Comparison of ENCODE assay signal across 9 mouse cellular contexts in genomic region chr6:126768957-126769665, GRCm38 (mm10). TPM values are rescaled to one million over a fixed set of nuclear protein-coding genes. Genes with fewer than 3 reads are reported as not detected.
DNase-seq lines count a peak whose midpoint lies in the region; ATAC-seq and TF ChIP-seq lines count a peak whose summit lies in the region.
"Had no signal": no experiment of that assay in that cellular context is flagged by ENCODE, and none has a peak within 500 bp of the region (broad histone marks: within the 10 kb centered on the region; RNA-seq: fewer than 3 reads in every experiment).

No protein-coding gene starts in this region.

- H3K27ac ChIP-seq in left cerebral cortex, adult 2 months = peak overlapping the region; percentile 59
- peak overlapping the region; percentile 71; the same call in 1 of the 2 replicates for H3K27ac ChIP-seq in forebrain, embryonic 15.5 days (replicated peaks)
- no peak overlapping the region for H3K27ac ChIP-seq in liver, embryonic 12.5 days
- H3K27ac ChIP-seq: embryonic facial prominence, embryonic 15.5 days had no signal

- WGBS in forebrain, embryonic 15.5 days = 46% methylated on average over 11 of the region's 11 CpGs
- WGBS in liver, embryonic 12.5 days (ENCODE audit: insufficient replicate concordance) = 53% methylated on average over 11 of the region's 11 CpGs

- no peak for TF ChIP-seq CTCF in left cerebral cortex, adult 2 months (IDR thresholded peaks at IDR 0.05)

- intact Hi-C loops in left cerebral cortex, adult 2 months (cut with DNase I) = no loop called here

- H3K9me3 ChIP-seq in forebrain, embryonic 15.5 days = no peaks in the 10 kb centered on the region
- no peaks in the 10 kb centered on the region for H3K9me3 ChIP-seq in liver, embryonic 12.5 days (replicated peaks)
- H3K9me3 ChIP-seq: embryonic facial prominence, embryonic 15.5 days had no signal

- H3K9ac ChIP-seq in forebrain, embryonic 15.5 days (replicated peaks) = no peak overlapping the region
- H3K9ac ChIP-seq in liver, embryonic 12.5 days = no peak overlapping the region
- H3K9ac ChIP-seq: embryonic facial prominence, embryonic 15.5 days had no signal

- no peaks in the 10 kb centered on the region for H3K36me3 ChIP-seq in forebrain, embryonic 15.5 days
- H3K36me3 ChIP-seq in liver, embryonic 12.5 days = no peaks in the 10 kb centered on the region
- H3K36me3 ChIP-seq: embryonic facial prominence, embryonic 15.5 days had no signal

- H3K4me2 ChIP-seq in forebrain, embryonic 15.5 days (replicated peaks) = no peak overlapping the region
- no peak overlapping the region for H3K4me2 ChIP-seq in liver, embryonic 12.5 days
- H3K4me2 ChIP-seq: embryonic facial prominence, embryonic 15.5 days had no signal

- peaks cover 27% of the 10 kb centered on the region for H3K4me1 ChIP-seq in forebrain, embryonic 15.5 days
- no peaks in the 10 kb centered on the region for H3K4me1 ChIP-seq in liver, embryonic 12.5 days
- H3K4me1 ChIP-seq: embryonic facial prominence, embryonic 15.5 days had no signal

- DNase-seq in left cerebral cortex, adult 2 months (ENCODE audit: extremely low spot score in 1 of 2, low spot score in 2 of 2) = no peak
- DNase-seq in left cerebral cortex, adult 8-10 months (ENCODE audit: low spot score in 2 of 2) = no peak
- peak; percentile 34 for DNase-seq in lung, postnatal 36 days
- DNase-seq in thymus, postnatal 10 days (ENCODE audit: low spot score in 2 of 2) = peak; percentile 49 to 61
- no peak for DNase-seq in cerebellum, adult 18-20 months
- no peak for DNase-seq in frontal cortex, postnatal 14 days (ENCODE audit: low spot score in 2 of 2)

- H3K4me3 ChIP-seq in left cerebral cortex, adult 2 months = no peak overlapping the region
- no peak overlapping the region for H3K4me3 ChIP-seq in forebrain, embryonic 15.5 days
- H3K4me3 ChIP-seq in liver, embryonic 12.5 days = no peak overlapping the region
- H3K4me3 ChIP-seq: embryonic facial prominence, embryonic 15.5 days had no signal

- no peaks in the 10 kb centered on the region for H3K27me3 ChIP-seq in forebrain, embryonic 15.5 days
- no peaks in the 10 kb centered on the region for H3K27me3 ChIP-seq in liver, embryonic 12.5 days (replicated peaks)

- ATAC-seq in forebrain, embryonic 15.5 days (replicated peaks) = no peak
- no peak for ATAC-seq in liver, embryonic 12.5 days

RNA-seq across cellular contexts. Expression of gene Kcna6, which starts 28.6 kb away (rescaled TPM):
- 10 to 100 TPM; 56.3 to 65.4 TPM for total RNA-seq in left cerebral cortex, adult 2 months (2021)
- 10 to 100 TPM; 73.3 to 81.8 (median 75.4) TPM for total RNA-seq in left cerebral cortex, adult 8-10 months (2022)
- 10.6 and 11.4 TPM in 2 replicates for polyA plus RNA-seq in forebrain, embryonic 15.5 days (2015; fragmentation: Nextera tagmentation; extraction: Ambion mirVana)
- polyA plus RNA-seq in liver, embryonic 12.5 days (2016; fragmentation: Nextera tagmentation; extraction: Ambion mirVana) = 0.45 and 0.50 TPM in 2 replicates

Comparison
In these comparisons a context has a peak if more than half of its experiments do, and no peak if none do; other contexts are left out.
1. DNase-seq: peak in lung, postnatal 36 days (single experiment) and thymus, postnatal 10 days (2 of 2); none in left cerebral cortex, adult 2 months (0 of 2), left cerebral cortex, adult 8-10 months (0 of 2), cerebellum, adult 18-20 months (0 of 2) and frontal cortex, postnatal 14 days (0 of 2).